9 mouse cellular contexts compared by ENCODE assay signal in genomic region chr4:135819826-135820526, GRCm38 (mm10). TPM values are rescaled to one million over a fixed set of nuclear protein-coding genes. Genes with fewer than 3 reads are reported as not detected.
DNase-seq lines count a peak whose midpoint lies in the region; ATAC-seq and TF ChIP-seq lines count a peak whose summit lies in the region.
"Had no signal": no experiment of that assay in that cellular context is flagged by ENCODE, and none has a peak within 500 bp of the region (broad histone marks: within the 10 kb centered on the region; RNA-seq: fewer than 3 reads in every experiment).

No protein-coding gene starts in this region.

- peak; percentile 78 for ATAC-seq in granulocyte monocyte progenitor cell, adult 5-6 weeks (replicated peaks; ENCODE audit: poor library complexity, severe bottlenecking)
- no peak for ATAC-seq in hindbrain, embryonic 12.5 days (ENCODE audit: low FRiP score)
- ATAC-seq in midbrain, embryonic 13.5 days: no peak

- peak overlapping the region; percentile 24 for H3K4me2 ChIP-seq in myocyte (ENCODE audit: low read depth)
- no peak overlapping the region for H3K4me2 ChIP-seq in hindbrain, embryonic 12.5 days (replicated peaks)
- no peak overlapping the region for H3K4me2 ChIP-seq in midbrain, embryonic 13.5 days (replicated peaks)
- H3K4me2 ChIP-seq: neural tube, embryonic 13.5 days had no signal

- no peaks in the 10 kb centered on the region for H3K9me3 ChIP-seq in ES-E14 (ENCODE audit: control insufficient read depth, insufficient read depth, low read depth, low read length)
- no peaks in the 10 kb centered on the region for H3K9me3 ChIP-seq in hindbrain, embryonic 12.5 days (replicated peaks)
- H3K9me3 ChIP-seq in midbrain, embryonic 13.5 days: no peaks in the 10 kb centered on the region
- H3K9me3 ChIP-seq: neural tube, embryonic 13.5 days had no signal

- H3K9ac ChIP-seq in ES-E14 (ENCODE audit: insufficient read depth, low read depth, low read length, poor library complexity, severe bottlenecking): no peak overlapping the region; the same call in 1 of the 2 replicates
- no peak overlapping the region for H3K9ac ChIP-seq in hindbrain, embryonic 12.5 days
- no peak overlapping the region for H3K9ac ChIP-seq in midbrain, embryonic 13.5 days (replicated peaks)
- H3K9ac ChIP-seq: neural tube, embryonic 13.5 days had no signal

- no peak overlapping the region for H3K27ac ChIP-seq in ES-E14 (ENCODE audit: insufficient read depth, low read depth, low read length, poor library complexity, severe bottlenecking)
- H3K27ac ChIP-seq in hindbrain, embryonic 12.5 days: no peak overlapping the region
- no peak overlapping the region for H3K27ac ChIP-seq in midbrain, embryonic 13.5 days
- H3K27ac ChIP-seq: neural tube, embryonic 13.5 days had no signal

- WGBS in hindbrain, embryonic 12.5 days: 66% methylated on average over 17 of the region's 17 CpGs
- WGBS in midbrain, embryonic 13.5 days: 81% methylated on average over 17 of the region's 17 CpGs

- no peaks in the 10 kb centered on the region for H3K4me1 ChIP-seq in ES-E14 (ENCODE audit: control insufficient read depth in 2 of 2, insufficient read depth in 2 of 2, low read length in 2 of 2, poor library complexity in 1 of 2)
- no peaks in the 10 kb centered on the region for H3K4me1 ChIP-seq in hindbrain, embryonic 12.5 days
- no peaks in the 10 kb centered on the region for H3K4me1 ChIP-seq in midbrain, embryonic 13.5 days (replicated peaks)

- H3K79me2 ChIP-seq in myocyte (ENCODE audit: control insufficient read depth, insufficient read depth): no peaks in the 10 kb centered on the region

- in situ Hi-C loops in ES-E14 (cut with MboI; ENCODE audit: low sequenced_read_pairs in 2 of 2, unreplicated experiment in 2 of 2): no loop called here

- no peaks in the 10 kb centered on the region for H3K27me3 ChIP-seq in myocyte (ENCODE audit: control insufficient read depth, insufficient read depth, insufficient read length)
- H3K27me3 ChIP-seq in hindbrain, embryonic 12.5 days: no peaks in the 10 kb centered on the region
- H3K27me3 ChIP-seq in midbrain, embryonic 13.5 days: no peaks in the 10 kb centered on the region
- H3K27me3 ChIP-seq: neural tube, embryonic 13.5 days had no signal

- no peak for TF ChIP-seq POLR2A in myocyte (IDR thresholded peaks at IDR 0.05; ENCODE audit: insufficient read length, low read depth)

- no peaks in the 10 kb centered on the region for H3K36me3 ChIP-seq in ES-E14 (ENCODE audit: control insufficient read depth, insufficient read depth, low read length, poor library complexity, severe bottlenecking)
- H3K36me3 ChIP-seq in myocyte (ENCODE audit: control insufficient read depth, insufficient read depth): no peaks in the 10 kb centered on the region
- no peaks in the 10 kb centered on the region for H3K36me3 ChIP-seq in hindbrain, embryonic 12.5 days
- no peaks in the 10 kb centered on the region for H3K36me3 ChIP-seq in midbrain, embryonic 13.5 days
- H3K36me3 ChIP-seq: neural tube, embryonic 13.5 days had no signal

- no peak overlapping the region for H3K4me3 ChIP-seq in ES-E14 (ENCODE audit: insufficient read depth in 1 of 2, low read depth in 1 of 2, low read length in 2 of 2, poor library complexity in 1 of 2, severe bottlenecking in 1 of 2)
- no peak overlapping the region for H3K4me3 ChIP-seq in myocyte
- no peak overlapping the region for H3K4me3 ChIP-seq in hindbrain, embryonic 12.5 days
- H3K4me3 ChIP-seq in midbrain, embryonic 13.5 days (replicated peaks): no peak overlapping the region
- H3K4me3 ChIP-seq: neural tube, embryonic 13.5 days had no signal

- H3ac ChIP-seq in myocyte (ENCODE audit: control insufficient read depth, insufficient read length): no peak overlapping the region

- DNase-seq in ES-E14 (ENCODE audit: low read depth, low spot score): no peak
- DNase-seq in adrenal gland, adult 8-10 months: peak; percentile 87
- DNase-seq in kidney, postnatal 14 days: peak; percentile 82
- no peak for DNase-seq in right cerebral cortex, postnatal 4 days

TF ChIP-seq in ES-E14, 5 proteins besides CTCF, POLR2A, EP300 and RAD21:
- TF ChIP-seq ZNF384 (IDR thresholded peaks at IDR 0.05; ENCODE audit: low read depth, low read length) (0 out of 2 replicates have a peak, but pooled peaks have one; percentile 38), CHD2 (IDR thresholded peaks at IDR 0.05; ENCODE audit: low read depth, low read length) (no peak)

TF ChIP-seq in myocyte, 11 proteins besides CTCF, POLR2A, EP300 and RAD21:
- no peak for TF ChIP-seq REST (IDR thresholded peaks at IDR 0.05; ENCODE audit: insufficient read depth, insufficient read length)
- TF ChIP-seq MYOG (IDR thresholded peaks at IDR 0.05; ENCODE audit: control insufficient read depth in 1 of 3, insufficient read depth in 1 of 3, insufficient read length in 2 of 3, low read depth in 2 of 3): no peak
- TF ChIP-seq E2F4 (IDR thresholded peaks at IDR 0.05; ENCODE audit: insufficient read depth): no peak
- TF ChIP-seq SRF (IDR thresholded peaks at IDR 0.05; ENCODE audit: control insufficient read depth, insufficient read length, low read depth): no peak
- no peak for TF ChIP-seq MAX (IDR thresholded peaks at IDR 0.05; ENCODE audit: low read depth)
- no peak for TF ChIP-seq POLR2AphosphoS2 (IDR thresholded peaks at IDR 0.05; ENCODE audit: insufficient read length, low read depth)
- no peak for TF ChIP-seq TCF3 (IDR thresholded peaks at IDR 0.05; ENCODE audit: insufficient read length, low read depth)
- TF ChIP-seq CEBPB (IDR thresholded peaks at IDR 0.05; ENCODE audit: insufficient read depth, poor library complexity, severe bottlenecking): no peak
- no peak for TF ChIP-seq MYOD1 (IDR thresholded peaks at IDR 0.05; ENCODE audit: control insufficient read depth in 1 of 3, insufficient read length in 2 of 3, low read depth in 2 of 3)
- no peak for TF ChIP-seq USF1 (IDR thresholded peaks at IDR 0.05; ENCODE audit: low read depth)
- TF ChIP-seq TCF12 (IDR thresholded peaks at IDR 0.05; ENCODE audit: insufficient read depth, poor library complexity, severe bottlenecking): no peak

RNA-seq across cellular contexts. Expression of gene Srsf10, which starts 35.6 kb away (rescaled TPM):
- 167 and 178 TPM in 2 replicates for total RNA-seq in ES-E14 (2012; rRNA removed)
- total RNA-seq in adrenal gland, adult 8-10 months (2022): 100 to 1,000 TPM in 2 of 4 experiments, 10 to 100 TPM in 2; 93.3 to 127 (median 104) TPM
- total RNA-seq in granulocyte monocyte progenitor cell, adult 5-6 weeks (2014; fragmentation: Nextera tagmentation): 140 TPM in 2 replicates
- 191 and 201 TPM in 2 replicates for total RNA-seq in granulocyte monocyte progenitor cell, adult 5-6 weeks (2017)
- polyA plus RNA-seq in myocyte (2012; fragmentation: generic; extraction: Trizol): 22.3 TPM
- polyA plus RNA-seq in hindbrain, embryonic 12.5 days (2016; fragmentation: Nextera tagmentation; extraction: Ambion mirVana): 312 and 328 TPM in 2 replicates
- polyA plus RNA-seq in midbrain, embryonic 13.5 days (2015; fragmentation: Nextera tagmentation; extraction: Ambion mirVana): 267 and 285 TPM in 2 replicates

RNA-seq across cellular contexts. Expression of gene Pnrc2, which starts 53.7 kb away (rescaled TPM):
- total RNA-seq in ES-E14 (2012; rRNA removed): 27.6 and 35.4 TPM in 2 replicates
- 100 to 1,000 TPM; 106 to 163 (median 148) TPM for total RNA-seq in adrenal gland, adult 8-10 months (2022)
- 65.4 and 67.9 TPM in 2 replicates for total RNA-seq in granulocyte monocyte progenitor cell, adult 5-6 weeks (2014; fragmentation: Nextera tagmentation)
- 159 and 192 TPM in 2 replicates for total RNA-seq in granulocyte monocyte progenitor cell, adult 5-6 weeks (2017)
- 45.2 TPM for polyA plus RNA-seq in myocyte (2012; fragmentation: generic; extraction: Trizol)
- polyA plus RNA-seq in hindbrain, embryonic 12.5 days (2016; fragmentation: Nextera tagmentation; extraction: Ambion mirVana): 152 and 154 TPM in 2 replicates
- polyA plus RNA-seq in midbrain, embryonic 13.5 days (2015; fragmentation: Nextera tagmentation; extraction: Ambion mirVana): 144 TPM in 2 replicates

Comparison
In these comparisons a context has a peak if more than half of its experiments do, and no peak if none do; other contexts are left out.
1. DNase-seq: peak in adrenal gland, adult 8-10 months (single experiment) and kidney, postnatal 14 days (single experiment); none in ES-E14 (single experiment) and right cerebral cortex, postnatal 4 days (single experiment).